Mouse (Mus musculus) kidney, adult 2 months (tissue): ENCODE measurements around the gene Dctn2. TPM values are rescaled to one million over a fixed set of nuclear protein-coding genes. Genes with fewer than 3 reads are reported as not detected.

Experiments
- DNase-seq: peaks from one replicate; pipeline ENCODE4 v3.0.0; 2021
- H3K27ac ChIP-seq: fragments of 200-500 bp; 2 replicates; pipeline ENCODE4 v1.5.1; 2012; ENCODE audit warnings: low read depth, low read length, control low read depth, inconsistent platforms; ENCODE audit not compliant: insufficient read depth
- H3K27me3 ChIP-seq: fragments of 200-500 bp; replicated peaks from 2 replicates; pipeline ENCODE4 v1.6.1; 2012; ENCODE audit warnings: mild to moderate bottlenecking, moderate library complexity, low read length, inconsistent platforms; ENCODE audit not compliant: control insufficient read depth, insufficient read depth
- H3K36me3 ChIP-seq: fragments of 200-500 bp; 2 replicates; pipeline ENCODE4 v1.6.1; 2012; ENCODE audit warnings: mild to moderate bottlenecking, moderate library complexity, low read length, inconsistent platforms; ENCODE audit not compliant: control insufficient read depth, insufficient read depth
- H3K4me1 ChIP-seq: fragments of 200-500 bp; 2 replicates; pipeline ENCODE4 v1.6.1; 2011; ENCODE audit warnings: low read length; ENCODE audit not compliant: control insufficient read depth, insufficient read depth
- H3K4me3 ChIP-seq: fragments of 200-500 bp; 2 replicates; pipeline ENCODE4 v1.5.1; 2011; ENCODE audit warnings: mild to moderate bottlenecking, low read depth, low read length, control low read depth; ENCODE audit not compliant: insufficient read depth
- CTCF ChIP-seq: fragments of 200-500 bp; conservative IDR thresholded peaks from 2 replicates; pipeline ENCODE4 v1.5.1; 2011; ENCODE audit warnings: low read depth, mild to moderate bottlenecking, control low read depth, low read length, moderate library complexity, mixed read lengths; ENCODE audit not compliant: insufficient read depth, insufficient read length
- POLR2A ChIP-seq: fragments of 200-500 bp; IDR thresholded peaks from one replicate; pipeline ENCODE4 v1.6.1; 2011; ENCODE audit warnings: low read depth, low read length, control low read depth
- WGBS: fragments of 180-500 bp; shearing (Covaris S2); methylation state at CpG from one replicate; pipeline ENCODE4 v1.1.7; 2018; 5-methylcytosine and 5-hydroxymethylcytosine counted together
- polyA plus RNA-seq: library from polyadenylated mRNA; depleted of rRNA; stranded (reverse); fragments of >200 nt; gene quantifications from 2 replicates; pipeline ENCODE4 v1.2.3, GENCODE M21; 2012; rRNA removed

Gene Dctn2
- polyA plus RNA-seq = 181 and 184 TPM in 2 replicates

DNA sequence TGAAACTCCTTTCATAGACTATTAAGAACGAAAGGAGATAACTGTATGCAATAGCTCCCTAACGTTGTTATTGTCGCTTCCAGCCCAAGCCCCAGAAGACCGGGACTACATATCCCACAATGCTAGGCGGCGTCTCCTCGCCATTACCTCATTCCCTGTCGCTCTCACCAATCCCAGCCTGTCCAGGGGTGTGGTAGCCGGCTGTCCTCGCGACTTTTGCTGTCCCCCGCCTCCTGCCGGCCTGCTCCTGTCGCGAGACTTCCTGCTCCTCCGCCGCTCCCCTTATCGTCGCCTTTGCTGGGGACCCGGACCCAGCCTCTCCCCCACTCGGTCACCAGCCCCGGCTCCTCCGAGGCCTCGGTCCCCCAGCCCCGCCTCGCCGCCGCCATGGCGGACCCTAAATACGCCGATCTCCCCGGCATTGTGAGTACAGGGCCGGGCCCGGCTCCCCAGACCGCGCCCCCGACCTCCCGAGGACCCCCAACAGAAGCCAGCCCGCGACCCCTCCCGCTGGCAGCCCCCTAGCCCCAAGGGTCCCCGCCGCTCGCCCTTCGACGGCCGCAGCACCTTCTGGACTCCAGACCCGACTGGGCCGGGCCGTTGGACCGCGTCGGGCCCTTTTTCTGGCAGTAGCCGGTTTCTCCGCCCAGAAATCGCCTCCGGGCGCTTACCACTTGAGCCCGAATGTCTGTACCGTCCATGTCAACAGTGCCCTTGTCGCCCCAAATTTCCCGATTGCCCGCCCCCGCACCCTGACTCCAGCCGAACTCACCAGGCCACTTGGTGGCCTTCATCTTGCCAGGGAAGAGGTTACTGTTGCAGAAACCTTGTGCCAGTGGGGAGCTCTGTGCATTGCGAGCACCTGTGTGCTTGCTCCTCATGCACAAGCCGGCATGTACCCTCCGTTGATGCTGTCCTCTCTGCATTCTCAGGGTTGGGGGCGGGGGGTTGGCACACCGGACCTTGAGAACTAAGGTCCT lies at the start of gene Dctn2:
Dctn2 (plus strand) TSS at position 257 of the 980 bp plus-strand sequence.
- peaks cover 5% of the 10 kb centered on the region for H3K4me1 ChIP-seq
- TF ChIP-seq POLR2A = peak; percentile 32
- TF ChIP-seq CTCF = no peak
- no peaks in the 10 kb centered on the region for H3K36me3 ChIP-seq
- DNase-seq = peak; percentile 98
- no peaks in the 10 kb centered on the region for H3K27me3 ChIP-seq
- WGBS = 1% methylated on average over 69 of the region's 70 CpGs
- H3K4me3 ChIP-seq = peak within 1 kb of the TSS; percentile 91
- H3K27ac ChIP-seq = peak within 1 kb of the TSS; percentile 78

DNA sequence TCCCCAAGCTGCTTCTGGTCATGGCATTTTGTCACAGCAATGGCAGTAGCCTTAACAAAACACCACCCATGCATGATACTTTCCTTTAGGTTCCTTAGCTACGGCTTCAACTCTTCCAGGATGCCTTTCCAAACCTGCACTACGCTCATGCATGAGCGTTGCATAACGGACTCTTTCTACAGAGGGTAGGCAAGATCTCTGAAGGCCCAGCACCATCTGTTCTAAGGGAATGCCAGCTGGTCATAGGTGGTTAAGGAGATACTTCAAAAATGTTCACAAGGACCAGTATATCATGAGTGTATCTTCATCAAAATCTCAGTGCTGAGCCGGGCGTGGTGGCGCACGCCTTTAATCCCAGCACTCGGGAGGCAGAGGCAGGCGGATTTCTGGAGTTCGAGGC lies 49.7 kb upstream of the Dctn2 start:
- H3K4me3 ChIP-seq = no peak overlapping the region
- DNase-seq = no peak
- no peaks in the 10 kb centered on the region for H3K36me3 ChIP-seq
- no peaks in the 10 kb centered on the region for H3K27me3 ChIP-seq
- peaks cover 3% of the 10 kb centered on the region; the same call in 1 of the 2 replicates for H3K4me1 ChIP-seq
- TF ChIP-seq CTCF (no peak), POLR2A (no peak)
- no peak overlapping the region for H3K27ac ChIP-seq
- 95% methylated on average over 11 of the region's 11 CpGs for whole genome bisulfite sequencing

- Histone ChIP-seq H3K27ac (no peak overlapping the region), H3K4me3 (no peak overlapping the region), H3K27me3 (no peaks in the 10 kb centered on the region), H3K36me3 (no peaks in the 10 kb centered on the region), H3K4me1 (peaks cover 3% of the 10 kb centered on the region; the same call in 1 of the 2 replicates)
- DNase-seq = no peak
- no peak for TF ChIP-seq POLR2A
- TF ChIP-seq CTCF = no peak
These were observed 49.0 kb upstream of the Dctn2 start for GRCm38 (mm10) chr10:127217177-127217576.

DNA sequence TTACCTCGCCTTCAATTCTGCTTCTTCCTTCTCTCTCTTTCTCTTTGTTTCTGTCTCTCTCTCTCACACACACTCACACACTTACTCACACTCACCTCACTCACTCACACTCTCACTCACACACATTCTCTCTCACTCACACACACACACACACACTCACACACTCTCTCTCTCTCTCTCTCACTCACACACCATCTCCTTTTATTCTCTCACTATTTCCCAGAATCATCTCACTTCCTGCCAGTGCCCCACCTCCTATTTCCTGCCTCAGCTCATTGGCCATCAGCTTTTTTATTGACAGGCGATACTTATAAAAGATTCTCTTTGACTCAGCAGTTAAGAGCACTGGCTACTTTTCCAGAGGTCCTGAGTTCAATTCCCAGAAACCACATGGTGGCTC lies 47.8 kb upstream of the Dctn2 start:
- H3K4me1 ChIP-seq = peaks cover 3% of the 10 kb centered on the region; the same call in 1 of the 2 replicates
- H3K4me3 ChIP-seq = no peak overlapping the region
- TF ChIP-seq POLR2A (no peak), CTCF (no peak)
- no peak overlapping the region for H3K27ac ChIP-seq
- H3K27me3 ChIP-seq = no peaks in the 10 kb centered on the region
- DNase-seq = no peak
- no peaks in the 10 kb centered on the region for H3K36me3 ChIP-seq
- 95% methylated on average over 2 of the region's 2 CpGs for WGBS

- H3K4me3 ChIP-seq = no peak overlapping the region
- no peak for DNase-seq
- H3K27ac ChIP-seq = no peak overlapping the region
- peaks cover 3% of the 10 kb centered on the region; the same call in 1 of the 2 replicates for H3K4me1 ChIP-seq
- TF ChIP-seq POLR2A (no peak), CTCF (no peak)
- no peaks in the 10 kb centered on the region for H3K36me3 ChIP-seq
- H3K27me3 ChIP-seq = no peaks in the 10 kb centered on the region
- WGBS = 76% methylated on average over 6 of the region's 6 CpGs
These were observed 41.0 kb upstream of the Dctn2 start for GRCm38 (mm10) chr10:127225213-127225612.

DNA sequence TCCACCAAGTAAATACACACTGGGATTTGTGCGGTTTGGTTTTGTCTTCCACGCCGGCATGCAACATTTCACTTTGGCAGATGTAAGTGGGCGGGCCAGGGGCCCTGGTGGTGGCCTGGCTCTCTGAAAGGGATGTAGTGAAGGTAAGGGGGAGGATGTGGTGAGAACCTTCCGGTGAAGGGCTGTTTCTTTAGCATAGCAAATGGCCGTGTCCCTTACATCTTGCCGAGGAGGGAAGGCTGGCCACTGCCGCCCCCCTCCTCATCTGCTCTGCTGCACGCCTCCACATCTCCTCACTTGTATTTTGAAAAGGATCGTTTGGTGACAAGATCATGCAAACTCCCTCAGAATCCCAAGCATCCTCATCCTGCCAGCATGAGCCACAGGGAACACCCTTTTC lies 40.4 kb upstream of the Dctn2 start:
- no peaks in the 10 kb centered on the region for H3K27me3 ChIP-seq
- no peak for DNase-seq
- no peak for TF ChIP-seq POLR2A
- TF ChIP-seq CTCF = no peak
- no peaks in the 10 kb centered on the region for H3K36me3 ChIP-seq
- H3K4me3 ChIP-seq = no peak overlapping the region
- no peak overlapping the region for H3K27ac ChIP-seq
- peaks cover 3% of the 10 kb centered on the region; the same call in 1 of the 2 replicates for H3K4me1 ChIP-seq
- WGBS = 46% methylated on average over 10 of the region's 10 CpGs

DNA sequence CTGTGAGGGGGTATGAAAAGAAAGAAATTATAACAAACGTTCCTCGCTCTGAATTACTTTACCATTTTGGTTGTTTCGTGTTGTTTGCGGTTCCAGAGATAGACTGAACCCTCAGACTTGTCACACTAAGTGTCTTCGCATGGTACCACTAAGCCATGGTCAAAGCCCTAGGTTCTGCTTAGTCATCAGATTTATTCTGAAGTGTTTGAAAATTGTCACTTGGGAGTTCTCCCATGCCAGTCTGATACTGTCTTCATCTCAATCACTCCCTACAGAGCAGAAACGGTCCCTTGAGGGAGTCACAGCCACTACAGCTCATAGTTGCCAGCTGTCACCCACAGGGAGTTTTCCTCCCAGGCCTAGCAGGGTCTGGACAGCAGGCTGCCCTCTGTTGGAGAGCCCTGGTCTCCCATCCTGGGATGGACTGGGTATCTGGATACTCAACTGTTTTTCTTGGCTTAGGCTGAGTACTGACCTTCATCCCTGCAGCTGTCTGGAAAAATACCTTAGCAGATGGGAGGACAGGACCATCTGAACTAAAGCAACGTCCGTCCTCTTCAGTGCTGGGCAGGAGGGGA lies 39.8 kb upstream of the Dctn2 start:
- H3K4me1 ChIP-seq = no peaks in the 10 kb centered on the region
- H3K27me3 ChIP-seq = no peaks in the 10 kb centered on the region
- H3K4me3 ChIP-seq = no peak overlapping the region
- WGBS = 65% methylated on average over 8 of the region's 8 CpGs
- peak; percentile 51 for DNase-seq
- TF ChIP-seq POLR2A = no peak
- peak; percentile 51; the same call in 1 of the 2 replicates for TF ChIP-seq CTCF
- no peaks in the 10 kb centered on the region for H3K36me3 ChIP-seq
- H3K27ac ChIP-seq = no peak overlapping the region
